Mouse (Mus musculus) granulocyte monocyte progenitor cell, adult 5-6 weeks (primary cell): ENCODE measurements around the gene Abl2. TPM values are rescaled to one million over a fixed set of nuclear protein-coding genes. Genes with fewer than 3 reads are reported as not detected.

Experiments
- ATAC-seq: replicated peaks from 2 replicates; pipeline ENCODE4 v1.8.0; 2016; ENCODE audit warnings: mild to moderate bottlenecking, moderate TSS enrichment, inconsistent platforms; ENCODE audit not compliant: poor library complexity, severe bottlenecking
- total RNA-seq, 2 experiments: library from RNA; stranded (forward) in 1 of 2; stranded (reverse) in 1 of 2; fragments of 200-712, 200-1000 nt in 1 of 2; fragments of >200 nt in 1 of 2; fragmentation: Nextera tagmentation in 1 of 2; gene quantifications; 2 replicates each; pipeline ENCODE4 v1.2.3; 2014 to 2017

Gene Abl2
- total RNA-seq, 2 experiments from 2014 or later = 11.4 to 22.6 TPM

DNA sequence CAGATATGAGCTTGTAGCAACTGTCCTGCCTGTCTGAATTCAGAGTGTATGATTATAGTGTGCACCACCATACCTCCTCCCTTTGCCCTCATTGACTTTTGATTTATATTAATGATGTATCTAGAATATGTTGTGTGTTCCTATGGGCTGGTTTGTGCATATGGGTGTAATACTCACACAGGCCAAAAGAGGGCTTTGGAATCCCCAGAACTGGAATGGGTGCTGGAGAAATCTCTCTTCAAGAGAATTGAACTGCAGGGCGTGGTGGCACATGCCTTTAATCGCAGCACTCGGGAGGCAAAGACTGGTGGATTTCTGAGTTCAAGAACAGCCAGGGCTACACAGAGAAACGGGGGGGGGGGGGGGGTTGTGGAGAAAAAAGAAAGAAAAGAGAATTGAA lies 68.1 kb downstream of the Abl2 start:
- 0 out of 2 replicates have a peak, but pooled peaks have one; percentile 57 for ATAC-seq

- ATAC-seq = no peak
These were observed 71.4 kb downstream of the Abl2 start for GRCm38 (mm10) chr1:156629984-156630383.

GRCm38 (mm10) chr1:156630965-156631364 lies 72.4 kb downstream of the Abl2 start:
- ATAC-seq = peak; percentile 45; the same call in 1 of the 2 replicates

- ATAC-seq = peak; percentile 48
These were observed 74.5 kb downstream of the Abl2 start for GRCm38 (mm10) chr1:156633095-156633494.

GRCm38 (mm10) chr1:156635148-156635547 lies 76.6 kb downstream of the Abl2 start:
- ATAC-seq = no peak

DNA sequence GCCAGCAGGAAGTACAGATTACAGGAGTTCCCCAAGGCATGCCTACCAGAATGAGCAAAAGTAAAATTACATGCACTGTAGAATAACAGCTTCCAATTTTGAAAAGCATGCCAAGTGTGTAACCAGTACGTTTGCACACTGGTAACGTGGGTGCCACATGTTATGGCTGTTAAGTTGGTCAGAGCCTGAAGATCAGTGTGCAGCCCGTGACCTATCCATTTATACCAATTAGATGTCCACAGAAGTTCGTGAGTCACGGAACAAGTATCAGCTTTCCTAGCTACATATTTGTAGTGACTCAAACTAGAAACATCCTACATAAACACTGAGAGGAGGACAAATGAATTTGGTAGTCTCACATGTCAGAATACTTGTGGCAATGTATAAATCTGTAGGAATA lies 80.9 kb downstream of the Abl2 start:
- ATAC-seq = no peak

DNA sequence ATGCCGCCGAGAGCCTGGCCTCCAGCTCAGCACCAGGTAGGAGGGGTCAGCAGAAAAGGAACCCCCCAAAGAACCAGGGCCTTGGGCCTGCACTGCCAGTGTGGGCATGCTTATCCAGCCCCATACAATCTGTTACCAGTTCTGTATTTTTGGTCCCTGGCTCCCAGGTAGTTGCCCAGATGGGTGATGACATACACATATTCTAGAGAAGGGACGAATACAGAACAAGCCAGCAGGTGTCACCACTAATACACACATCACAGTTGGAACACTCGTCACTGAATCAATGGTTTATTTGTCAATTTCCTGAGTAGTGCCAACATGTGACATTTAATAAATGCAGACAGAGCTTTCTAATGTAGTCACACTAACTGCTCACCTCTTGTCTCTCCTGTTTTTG lies 82.0 kb downstream of the Abl2 start:
- peak; percentile 41; the same call in 1 of the 2 replicates for ATAC-seq

GRCm38 (mm10) chr1:156641808-156642207 lies 83.2 kb downstream of the Abl2 start:
- 0 out of 2 replicates have a peak, but pooled peaks have one; percentile 20 for ATAC-seq

DNA sequence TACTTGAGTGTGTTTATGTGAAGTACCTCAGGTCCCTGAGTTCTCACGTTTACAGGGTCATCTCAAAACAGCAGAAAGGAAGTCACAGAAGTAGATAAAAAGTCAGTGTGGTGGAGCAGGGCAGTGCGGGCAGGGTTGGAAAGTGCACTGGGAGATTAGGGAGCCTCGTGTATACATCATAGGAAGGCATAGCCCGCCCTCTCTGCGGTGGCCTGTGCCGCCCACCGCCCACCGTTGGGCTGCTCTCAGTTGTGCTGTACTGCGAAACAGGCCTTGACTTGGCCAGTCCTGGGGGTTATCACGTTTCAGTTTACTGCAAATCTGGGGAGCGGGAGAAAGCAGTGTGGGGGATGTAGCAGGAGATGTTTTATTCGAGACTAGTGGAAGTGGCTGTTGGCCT lies 84.2 kb downstream of the Abl2 start:
- peak; percentile 9; the same call in 1 of the 2 replicates for ATAC-seq

GRCm38 (mm10) chr1:156644061-156644460 lies 85.5 kb downstream of the Abl2 start:
- no peak for ATAC-seq

DNA sequence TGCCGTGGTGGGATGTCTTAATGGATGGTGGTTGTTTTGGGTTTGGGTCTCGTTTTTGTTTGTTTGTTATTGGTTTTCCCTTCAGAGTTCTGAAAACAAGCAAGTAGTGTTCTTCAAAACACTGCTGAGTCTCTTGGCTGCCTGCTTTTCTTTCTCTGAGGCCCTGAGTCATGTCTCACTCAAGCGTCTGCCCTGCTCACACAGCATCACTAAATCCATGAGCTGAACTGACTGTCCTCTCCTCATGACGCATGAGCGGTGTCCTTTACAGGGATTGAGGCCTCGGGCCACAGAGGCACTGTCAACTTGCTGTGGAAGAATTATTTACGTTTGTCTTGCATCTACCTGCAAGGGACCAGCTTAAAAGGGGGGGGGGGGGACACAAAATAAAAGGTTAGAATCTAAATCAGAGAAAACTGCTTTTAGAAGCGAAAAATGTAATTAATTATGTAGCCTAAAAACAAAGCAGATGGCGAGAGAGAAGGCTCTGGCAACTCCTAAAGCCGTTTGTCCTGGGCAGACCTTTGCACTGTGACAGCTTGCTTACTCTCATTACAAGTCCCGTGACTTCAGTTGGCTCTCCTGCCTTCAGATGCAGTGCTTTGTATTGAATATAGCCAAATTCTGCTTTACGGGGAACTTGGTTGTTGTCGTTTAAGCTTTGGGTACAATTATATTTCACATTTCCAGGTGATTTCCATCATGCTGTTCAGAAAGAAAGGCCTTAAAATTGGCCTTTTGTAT lies 86.4 kb downstream of the Abl2 start:
- no peak for ATAC-seq

- ATAC-seq = no peak
These were observed 87.4 kb downstream of the Abl2 start for GRCm38 (mm10) chr1:156645971-156646370.

DNA sequence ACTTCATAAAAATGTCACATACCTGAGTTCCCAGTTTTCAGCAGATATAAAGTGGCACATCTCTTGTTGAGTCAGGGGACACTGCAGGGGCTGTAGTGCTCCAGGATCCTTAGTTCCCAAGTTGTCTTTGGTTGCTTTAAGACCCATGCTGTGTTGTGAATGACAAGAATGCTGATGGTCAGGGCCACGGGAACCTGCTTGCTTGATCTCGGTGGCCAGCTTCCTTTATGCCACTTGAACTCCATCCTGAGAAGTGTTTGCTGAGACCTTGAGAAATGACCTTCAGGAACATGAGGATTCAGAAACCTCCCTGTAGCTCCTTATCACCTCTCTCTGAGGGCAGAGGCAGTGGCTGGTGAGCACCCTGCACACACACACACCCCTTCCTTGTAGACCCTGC lies 90.1 kb downstream of the Abl2 start:
- ATAC-seq = no peak

DNA sequence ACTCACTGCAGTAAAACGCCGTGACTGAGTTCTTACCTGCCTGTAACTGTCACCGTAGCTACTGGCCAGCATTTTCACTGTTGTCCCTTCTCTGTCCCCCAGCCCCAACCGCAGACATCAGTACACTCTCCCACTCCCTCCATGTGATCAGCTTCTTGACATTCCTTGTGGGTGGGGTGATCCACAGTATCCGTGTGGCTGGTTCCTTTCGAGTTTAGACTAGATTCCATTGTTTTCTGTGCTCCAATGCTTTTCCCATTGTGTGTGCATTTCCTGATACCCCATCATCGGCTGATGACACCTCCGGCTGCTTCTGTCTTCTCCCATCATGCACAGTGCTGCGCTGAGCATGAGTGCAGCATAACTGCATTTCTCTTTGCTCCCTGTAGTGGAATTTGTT lies 92.0 kb downstream of the Abl2 start:
- no peak for ATAC-seq

DNA sequence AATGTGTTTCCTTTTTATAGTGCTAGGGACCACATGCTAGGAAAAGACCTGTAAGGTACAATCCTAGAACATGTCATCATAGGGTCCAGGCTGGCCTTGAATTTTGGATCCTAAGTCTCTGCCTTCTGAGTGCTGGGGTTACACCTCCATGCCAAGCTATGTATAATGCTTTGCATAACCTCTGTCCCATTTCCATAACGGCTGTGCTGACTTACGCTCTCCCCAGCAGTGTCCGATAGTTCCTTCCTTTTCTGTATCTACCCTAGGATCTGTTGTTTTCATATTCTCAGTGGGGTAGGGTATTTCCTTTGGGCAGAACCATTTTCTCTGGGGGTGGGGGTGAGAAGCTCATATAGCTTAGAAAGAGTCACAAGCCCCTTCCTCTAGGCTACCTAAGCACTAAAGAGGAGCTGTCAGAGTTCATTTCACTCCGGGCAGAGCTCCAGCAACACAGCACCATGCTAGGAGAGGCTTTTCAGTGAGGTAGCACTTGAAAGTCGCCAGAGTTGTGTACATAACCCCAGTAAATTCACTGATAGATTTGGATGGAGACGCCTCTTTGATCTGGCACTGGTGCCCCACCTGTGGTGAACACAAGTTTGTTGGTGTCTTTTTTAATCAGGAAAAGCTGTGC lies 93.7 kb downstream of the Abl2 start:
- peak; percentile 38; the same call in 1 of the 2 replicates for ATAC-seq

- ATAC-seq = no peak
These were observed 96.3 kb downstream of the Abl2 start for GRCm38 (mm10) chr1:156654735-156655530.

DNA sequence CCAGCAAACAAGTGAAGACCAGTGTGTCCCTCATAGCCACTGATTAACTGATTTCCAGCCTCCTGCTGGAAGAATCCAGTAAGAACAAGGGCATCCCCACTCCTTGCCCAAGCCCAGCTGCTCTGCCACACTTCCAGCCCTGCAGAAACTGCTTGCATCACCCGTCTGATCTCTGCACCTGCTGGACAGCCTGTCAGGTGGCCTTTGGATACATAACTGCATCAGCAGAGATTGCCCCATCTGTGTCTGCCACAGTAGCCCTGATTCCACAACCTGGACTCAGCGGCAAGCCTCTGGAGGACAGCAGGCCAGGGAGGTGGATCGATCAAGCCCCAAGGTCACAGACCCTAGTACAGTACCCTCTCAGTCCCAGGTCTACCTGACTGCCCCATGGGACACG lies 98.9 kb downstream of the Abl2 start:
- ATAC-seq = no peak

- ATAC-seq = no peak
These were observed 100.1 kb downstream of the Abl2 start for GRCm38 (mm10) chr1:156658676-156659075.

DNA sequence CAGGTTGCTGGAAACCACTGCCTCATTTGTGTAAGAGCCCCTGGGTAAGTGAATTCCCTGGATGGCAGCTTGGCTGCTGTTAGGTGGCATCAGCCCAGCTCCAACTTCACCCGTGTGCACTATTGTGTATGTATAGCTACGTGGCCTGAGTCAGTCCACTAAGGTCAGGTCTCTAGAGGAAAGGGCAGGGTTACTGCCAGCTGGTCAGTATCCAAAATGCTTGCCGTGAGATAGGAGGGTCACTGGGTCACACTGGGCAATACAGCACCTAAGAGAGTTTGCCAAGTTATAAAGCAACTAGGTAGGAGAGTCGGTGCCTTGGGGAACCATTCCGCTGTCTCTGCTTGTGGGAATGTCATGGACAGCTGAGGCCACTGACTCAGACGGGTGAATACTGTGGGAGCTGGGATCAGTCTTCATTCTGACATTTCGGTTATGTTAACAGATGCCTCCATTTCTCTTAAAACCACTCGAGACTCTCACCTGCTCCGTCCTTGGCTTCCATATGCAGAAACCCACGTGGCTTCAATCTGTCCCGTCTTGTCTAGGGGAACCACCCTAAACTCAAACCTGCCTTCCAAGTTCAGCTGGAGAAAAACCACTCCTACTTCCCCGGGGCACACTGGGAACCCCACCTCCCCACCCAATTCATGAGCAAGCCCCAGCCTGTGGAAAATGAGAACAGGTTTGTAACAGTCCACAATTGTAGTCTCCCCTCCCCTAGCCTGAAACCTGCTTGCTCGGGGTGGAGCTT lies 101.5 kb downstream of the Abl2 start:
- peak; percentile 91 for ATAC-seq

- ATAC-seq = peak; percentile 50
These were observed 102.2 kb downstream of the Abl2 start for GRCm38 (mm10) chr1:156660660-156661236.
